Mouse (Mus musculus): ENCODE data around the gene Gm20547. TPM values are rescaled to one million over a fixed set of nuclear protein-coding genes. Genes with fewer than 3 reads are reported as not detected.
"Not testable (repeated sequence)": the region's sequence is repeated elsewhere in the genome, so short reads cannot be mapped to it uniquely, and the experiment has no call there.

Gm20547 gene
- polyA plus RNA-seq, 1 experiment from 2014 or later: not detected

GRCm38 (mm10) chr17:34838785-34839184 lies 43.1 kb downstream of the Gm20547 start:
- DNase-seq (ENCODE audit: low read depth, low spot score) (no peak), ATAC-seq (no peak)
- POLR2A ChIA-PET: no interaction called here
- CTCF ChIA-PET: no interaction called here
- in situ Hi-C loops (cut with MboI; ENCODE audit: low pct_unique_long_range_greater_than_20kb): no loop called here
- no peak for TF ChIP-seq CTCF (IDR thresholded peaks at IDR 0.05)
- H3K27me3 ChIP-seq: no peaks in the 10 kb centered on the region

- ATAC-seq: peak; percentile 4
- DNase-seq (ENCODE audit: low read depth, low spot score): no peak
- POLR2A ChIA-PET: no interaction called here
- H3K27me3 ChIP-seq: no peaks in the 10 kb centered on the region
- in situ Hi-C loops (cut with MboI; ENCODE audit: low pct_unique_long_range_greater_than_20kb): no loop called here
- no peak for TF ChIP-seq CTCF (IDR thresholded peaks at IDR 0.05)
- CTCF ChIA-PET: no interaction called here
These were observed 44.1 kb downstream of the Gm20547 start for GRCm38 (mm10) chr17:34837464-34838324.

GRCm38 (mm10) chr17:34836856-34837221 lies 45.0 kb downstream of the Gm20547 start, which contains the start of the genes Stk19 and Dxo:
Gene Stk19 (minus strand): TSS chr17:34836945.
Gene Dxo (plus strand): TSS chr17:34837019.
- in situ Hi-C loops (cut with MboI; ENCODE audit: low pct_unique_long_range_greater_than_20kb): no loop called here
- ATAC-seq: peak; percentile 78
- no peak for TF ChIP-seq CTCF (IDR thresholded peaks at IDR 0.05)
- CTCF ChIA-PET: no interaction called here
- DNase-seq (ENCODE audit: low read depth, low spot score): peak; percentile 85
- POLR2A ChIA-PET: no interaction called here
- H3K27me3 ChIP-seq: no peaks in the 10 kb centered on the region

- TF ChIP-seq CTCF (IDR thresholded peaks at IDR 0.05): no peak
- CTCF ChIA-PET: no interaction called here
- DNase-seq (ENCODE audit: low read depth, low spot score): no peak
These were observed 45.5 kb downstream of the Gm20547 start for GRCm38 (mm10) chr17:34836155-34836855.

GRCm38 (mm10) chr17:34830776-34831175 lies 51.1 kb downstream of the Gm20547 start:
- CTCF ChIA-PET; DNase-seq (ENCODE audit: low read depth, low spot score); H3K27me3 ChIP-seq; ATAC-seq; in situ Hi-C loops (cut with MboI; ENCODE audit: low pct_unique_long_range_greater_than_20kb): not testable (repeated sequence)
- POLR2A ChIA-PET: interaction anchor here (0.6 kb wide), 1 partner anchor 287 kb away, joined by 8 read pairs; no protein-coding TSS in a partner anchor

More at GRCm38 (mm10) chr17:34836155-34836855, 45.5 kb downstream of the Gm20547 start:
- ATAC-seq: peak; percentile 20
- in situ Hi-C loops (cut with MboI; ENCODE audit: low pct_unique_long_range_greater_than_20kb): no loop called here
- POLR2A ChIA-PET: no interaction called here
- H3K27me3 ChIP-seq: no peaks in the 10 kb centered on the region

- POLR2A ChIA-PET: no interaction called here
- in situ Hi-C loops (cut with MboI; ENCODE audit: low pct_unique_long_range_greater_than_20kb): loop anchor here (5.0 kb wide), 1 partner anchor 83 kb away; no protein-coding TSS in a partner anchor
- no peak for ATAC-seq
- no peak for DNase-seq (ENCODE audit: low read depth, low spot score)
- no peak for TF ChIP-seq CTCF (IDR thresholded peaks at IDR 0.05)
- no peaks in the 10 kb centered on the region for H3K27me3 ChIP-seq
- CTCF ChIA-PET: no interaction called here
These were observed 66.9 kb downstream of the Gm20547 start for GRCm38 (mm10) chr17:34814818-34815370.

GRCm38 (mm10) chr17:34813747-34814146 lies 68.1 kb downstream of the Gm20547 start:
- in situ Hi-C loops (cut with MboI; ENCODE audit: low pct_unique_long_range_greater_than_20kb): loop anchor here (5.0 kb wide), 1 partner anchor 81 kb away; no protein-coding TSS in a partner anchor
- H3K27me3 ChIP-seq; DNase-seq (ENCODE audit: low read depth, low spot score); ATAC-seq; POLR2A ChIA-PET; CTCF ChIA-PET: not testable (repeated sequence)

GRCm38 (mm10) chr17:34811275-34811674 lies 70.6 kb downstream of the Gm20547 start:
- DNase-seq (ENCODE audit: low read depth, low spot score): no peak
- ChIA-PET CTCF (no interaction called here), POLR2A (no interaction called here)
- in situ Hi-C loops (cut with MboI; ENCODE audit: low pct_unique_long_range_greater_than_20kb): loop anchor here (5.0 kb wide), 1 partner anchor 79 kb away; no protein-coding TSS in a partner anchor
- ATAC-seq: peak; percentile 1
- TF ChIP-seq CTCF (IDR thresholded peaks at IDR 0.05): no peak
- no peaks in the 10 kb centered on the region for H3K27me3 ChIP-seq

- ATAC-seq; POLR2A ChIA-PET; DNase-seq (ENCODE audit: low read depth, low spot score); H3K27me3 ChIP-seq; CTCF ChIA-PET: not testable (repeated sequence)
- in situ Hi-C loops (cut with MboI; ENCODE audit: low pct_unique_long_range_greater_than_20kb): loop anchor here (5.0 kb wide), 1 partner anchor 79 kb away; no protein-coding TSS in a partner anchor
These were observed 71.0 kb downstream of the Gm20547 start for GRCm38 (mm10) chr17:34810811-34811210.

- in situ Hi-C loops (cut with MboI; ENCODE audit: low pct_unique_long_range_greater_than_20kb): loop anchor here (5.0 kb wide), 1 partner anchor 78 kb away; no protein-coding TSS in a partner anchor
- DNase-seq (ENCODE audit: low read depth, low spot score); ATAC-seq; CTCF ChIA-PET; POLR2A ChIA-PET; H3K27me3 ChIP-seq: not testable (repeated sequence)
These were observed 71.4 kb downstream of the Gm20547 start for GRCm38 (mm10) chr17:34810411-34810810.
